Mouse (Mus musculus): ENCODE results near the gene Exoc3l4.

Gene Exoc3l4

DNA sequence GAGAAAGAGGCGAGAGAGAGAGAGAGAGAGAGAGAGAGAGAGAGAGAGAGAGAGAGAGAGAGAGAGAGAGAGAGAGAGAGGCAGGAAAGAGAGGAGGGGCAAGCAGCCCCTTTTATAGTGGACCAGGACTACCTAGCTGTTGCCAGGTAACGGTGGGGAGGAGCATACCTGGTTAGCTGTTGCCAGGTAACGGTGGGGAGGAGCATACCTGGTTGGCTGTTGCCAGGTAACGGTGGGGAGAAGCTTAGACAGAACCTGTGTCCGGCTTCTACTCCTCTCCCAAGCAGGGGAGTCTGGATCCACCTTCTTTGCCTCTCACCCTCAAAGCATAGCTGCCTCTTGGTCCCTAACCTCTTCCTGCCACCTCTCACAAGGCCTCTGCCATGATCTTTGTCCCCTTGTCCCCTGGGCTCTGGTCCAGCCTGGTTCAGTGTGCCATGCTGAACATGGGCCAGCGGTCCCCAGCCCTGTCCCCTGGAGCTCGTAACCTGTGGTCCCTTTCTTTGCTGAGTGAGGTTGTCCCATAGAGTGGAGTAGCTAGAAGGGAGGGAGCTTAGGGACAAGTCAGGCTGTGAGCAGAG is 17.4 kb downstream of the Exoc3l4 start:
- no peak for DNase-seq (ENCODE audit: low read depth)

DNA sequence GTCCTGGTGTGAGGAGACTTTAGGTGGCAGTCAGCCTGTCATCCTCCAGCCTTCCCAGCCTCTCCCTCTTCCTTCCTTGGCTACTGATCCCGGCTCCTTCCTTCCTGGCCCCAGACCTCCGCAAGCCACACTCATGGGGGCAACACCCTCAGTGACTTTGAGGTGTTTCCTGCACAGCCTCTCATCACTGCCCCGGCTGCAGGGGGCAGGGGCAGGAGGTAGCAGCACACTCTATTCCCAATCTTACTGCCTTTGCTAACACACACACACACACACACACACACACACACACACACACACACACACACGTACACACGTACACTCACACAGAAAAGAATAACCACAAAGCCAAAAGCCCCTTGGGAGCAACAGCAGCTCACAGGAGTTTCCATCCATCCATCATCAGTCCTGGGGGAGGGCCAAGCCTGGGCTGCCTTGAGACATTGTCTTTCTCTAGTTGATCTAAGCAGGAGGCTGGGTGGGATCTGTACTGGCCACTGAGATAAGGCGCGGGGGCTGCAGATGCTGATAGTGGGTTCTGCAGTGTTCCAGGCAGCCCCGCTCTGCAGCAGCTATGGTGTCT is 18.0 kb downstream of the Exoc3l4 start:
- no peak for DNase-seq (ENCODE audit: low read depth)

DNA sequence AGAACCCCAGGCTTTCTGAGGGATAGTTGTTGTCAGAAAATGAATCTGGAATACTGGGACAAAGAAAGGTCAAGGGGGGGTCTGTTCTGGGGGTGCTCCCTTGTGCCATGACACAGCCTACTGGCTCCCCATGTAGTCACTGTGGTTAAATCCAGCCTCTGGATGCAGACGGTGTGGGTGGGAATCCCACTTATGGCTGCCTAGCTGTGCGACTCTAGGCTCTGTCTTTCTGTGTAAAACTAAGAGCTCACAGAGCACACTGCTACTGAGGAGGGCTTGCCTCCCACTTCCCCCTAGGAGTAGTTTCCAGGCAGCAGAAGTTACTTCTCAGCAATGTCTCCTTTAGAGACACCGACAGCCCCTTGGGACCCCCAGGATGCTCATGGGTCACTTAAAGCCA is 19.4 kb downstream of the Exoc3l4 start:
- no peak for DNase-seq (ENCODE audit: low read depth)

DNA sequence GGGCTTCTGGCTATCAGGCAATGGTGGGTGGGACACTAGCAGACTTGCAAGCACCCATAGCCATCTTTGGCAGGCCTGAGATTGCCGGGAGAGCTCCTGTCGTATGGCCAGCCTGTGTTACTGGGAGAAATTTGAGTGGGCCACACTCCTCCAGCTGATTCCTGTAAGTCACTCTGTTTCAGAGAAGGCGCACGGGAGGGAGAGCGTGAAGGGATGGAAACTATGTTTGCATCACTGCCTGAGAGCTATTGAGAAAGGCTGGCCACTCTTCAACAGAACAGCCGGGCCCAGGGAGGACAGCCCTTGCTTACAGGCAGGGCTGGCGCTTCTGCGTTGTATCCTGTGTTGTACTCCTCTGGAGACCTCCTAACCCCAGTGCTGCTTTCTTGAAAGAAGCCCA is 19.8 kb downstream of the Exoc3l4 start:
- DNase-seq (ENCODE audit: low read depth): no peak

DNA sequence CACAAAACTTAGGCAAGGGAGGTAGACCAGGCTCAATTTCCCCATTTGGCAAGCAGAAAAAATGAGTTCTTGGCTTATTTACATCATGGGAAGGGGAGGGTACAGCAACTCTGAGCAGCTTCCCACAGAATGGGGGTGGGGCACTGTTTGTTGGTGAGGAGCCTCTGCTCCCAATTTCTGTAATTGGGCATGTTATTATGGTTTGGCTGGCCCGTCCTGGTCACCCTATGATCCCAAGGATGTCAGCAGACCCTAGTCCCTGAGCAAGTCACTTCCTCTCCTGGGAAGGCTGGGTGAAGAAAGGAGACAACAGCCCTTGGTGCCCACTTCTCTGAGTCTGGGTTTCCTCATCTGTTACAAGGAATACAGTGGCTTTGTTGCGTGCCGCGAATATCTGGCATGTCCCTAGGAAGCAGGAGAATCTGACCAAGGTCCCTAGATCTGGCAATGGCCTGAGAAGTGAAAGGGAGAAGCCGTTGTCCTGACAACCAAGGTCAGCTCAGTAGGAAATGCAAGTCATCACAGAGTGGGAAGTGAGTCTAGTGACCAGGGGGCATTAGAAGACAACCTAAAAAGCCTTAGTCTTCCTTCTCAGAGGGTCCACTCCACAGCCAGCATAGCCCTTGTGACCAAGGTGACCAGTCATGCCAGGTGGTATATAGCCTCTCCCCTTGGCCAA is 20.5 kb downstream of the Exoc3l4 start:
- no peak for DNase-seq (ENCODE audit: low read depth)

DNA sequence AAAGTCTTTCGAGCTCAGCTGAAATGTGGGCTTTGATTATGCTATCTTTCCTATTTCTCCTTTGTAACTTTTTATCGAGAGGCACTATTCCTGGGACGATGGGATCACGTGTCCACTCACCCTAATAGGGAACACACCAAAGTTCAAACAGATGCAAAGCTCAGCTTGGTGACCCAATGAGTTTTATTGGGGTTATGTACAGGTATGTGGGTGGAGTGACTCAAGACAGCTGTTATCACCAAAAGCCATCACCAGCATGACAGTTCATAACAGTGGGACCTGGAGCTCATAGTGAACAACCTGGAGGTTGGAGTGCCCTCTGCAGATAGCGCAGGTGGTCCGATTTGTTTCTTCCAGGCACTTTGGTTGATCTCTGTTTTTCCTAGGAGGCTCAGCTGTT is 22.0 kb downstream of the Exoc3l4 start:
- no peak for DNase-seq (ENCODE audit: low read depth)

DNA sequence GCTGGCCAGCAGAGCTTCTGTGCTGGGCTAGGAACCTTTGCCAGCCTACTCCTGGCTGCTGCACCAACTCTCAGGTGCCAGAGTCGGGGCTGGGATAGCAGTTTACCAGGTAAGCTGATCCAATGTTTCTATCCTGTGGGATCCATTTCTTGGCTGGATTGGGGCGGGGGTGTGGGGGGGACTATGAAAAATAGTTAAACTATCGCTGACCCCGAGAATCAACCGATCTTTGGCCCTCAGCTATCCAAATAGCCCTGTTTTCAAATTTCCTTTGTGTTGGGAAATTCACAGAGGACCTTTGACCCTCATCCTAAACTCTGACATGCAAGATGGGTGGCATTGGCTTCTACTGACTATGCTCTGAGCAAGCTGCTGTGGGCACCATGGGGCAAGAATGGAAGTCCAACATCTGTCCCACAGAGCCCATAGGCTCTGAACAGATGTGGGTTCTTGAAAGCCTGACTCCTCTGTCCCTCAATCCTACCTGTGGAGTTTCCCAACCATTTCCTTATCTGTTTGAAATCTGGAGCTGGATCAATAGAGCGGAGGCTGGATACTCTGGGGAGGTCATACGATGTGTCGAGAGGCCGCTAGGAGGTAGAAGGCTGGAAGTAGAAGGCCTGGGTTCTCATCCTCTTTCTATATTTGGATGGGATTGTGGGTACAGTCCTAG is 24.0 kb downstream of the Exoc3l4 start:
- DNase-seq (ENCODE audit: low read depth): no peak

DNA sequence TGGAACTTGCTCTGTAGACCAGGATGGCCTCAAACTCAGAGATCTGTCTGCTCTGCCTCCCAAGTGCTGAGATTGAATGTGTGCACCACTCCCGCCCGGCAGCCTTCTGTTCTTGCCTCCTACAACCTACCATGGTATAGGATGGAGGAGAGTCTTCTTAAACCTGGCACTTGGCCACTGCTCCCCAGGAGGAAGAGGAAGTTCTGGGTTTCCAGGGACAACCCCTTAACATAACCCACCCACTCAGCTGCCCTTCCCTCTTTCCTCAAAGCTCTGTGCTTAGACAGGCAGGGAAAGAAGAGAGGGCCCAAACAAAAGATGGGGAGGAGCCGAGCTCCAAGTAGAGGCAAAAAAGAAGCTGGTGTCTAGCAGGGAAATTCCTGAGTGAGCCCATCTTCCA is 24.7 kb downstream of the Exoc3l4 start:
- no peak for DNase-seq (ENCODE audit: low read depth)

DNA sequence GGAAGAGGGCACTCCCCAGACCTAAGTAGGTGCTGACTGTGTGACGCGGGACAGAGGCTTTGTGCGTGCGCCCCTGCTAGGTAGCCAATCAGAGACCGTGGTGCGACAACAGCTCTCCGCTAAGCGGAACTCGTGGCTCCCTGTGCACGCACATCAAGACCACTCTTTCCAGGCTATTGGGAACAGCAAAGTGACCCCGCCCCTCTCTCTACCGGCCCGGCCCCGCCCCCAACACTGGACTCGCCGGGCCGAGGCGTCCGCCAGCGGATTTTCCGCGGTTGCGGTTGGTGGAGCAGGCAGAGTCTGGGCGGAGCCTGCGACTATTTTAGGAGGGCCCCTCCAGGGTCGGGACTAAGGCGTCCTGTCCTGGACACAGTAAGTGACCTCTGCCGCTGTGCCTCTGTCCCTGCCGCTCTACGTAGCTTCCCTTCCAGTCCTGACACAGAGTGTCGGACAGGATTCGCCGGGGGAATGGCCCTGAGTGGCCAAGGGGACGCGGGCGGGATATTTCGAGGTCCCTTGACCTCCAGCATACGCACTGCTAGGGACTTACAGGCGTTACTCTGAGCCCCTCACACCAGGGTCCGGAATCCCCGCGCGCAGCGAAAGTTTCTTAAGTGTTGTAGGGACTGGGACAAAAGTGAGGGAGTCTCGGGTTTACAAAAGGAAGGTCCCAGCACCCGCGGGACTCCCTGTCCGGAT is 25.6 kb downstream of the Exoc3l4 start, which contains the start of gene Tnfaip2:
TSS of gene Tnfaip2 (plus strand) at position 161 of the 702 bp plus-strand sequence.
- DNase-seq (ENCODE audit: low read depth): peak; percentile 9

DNA sequence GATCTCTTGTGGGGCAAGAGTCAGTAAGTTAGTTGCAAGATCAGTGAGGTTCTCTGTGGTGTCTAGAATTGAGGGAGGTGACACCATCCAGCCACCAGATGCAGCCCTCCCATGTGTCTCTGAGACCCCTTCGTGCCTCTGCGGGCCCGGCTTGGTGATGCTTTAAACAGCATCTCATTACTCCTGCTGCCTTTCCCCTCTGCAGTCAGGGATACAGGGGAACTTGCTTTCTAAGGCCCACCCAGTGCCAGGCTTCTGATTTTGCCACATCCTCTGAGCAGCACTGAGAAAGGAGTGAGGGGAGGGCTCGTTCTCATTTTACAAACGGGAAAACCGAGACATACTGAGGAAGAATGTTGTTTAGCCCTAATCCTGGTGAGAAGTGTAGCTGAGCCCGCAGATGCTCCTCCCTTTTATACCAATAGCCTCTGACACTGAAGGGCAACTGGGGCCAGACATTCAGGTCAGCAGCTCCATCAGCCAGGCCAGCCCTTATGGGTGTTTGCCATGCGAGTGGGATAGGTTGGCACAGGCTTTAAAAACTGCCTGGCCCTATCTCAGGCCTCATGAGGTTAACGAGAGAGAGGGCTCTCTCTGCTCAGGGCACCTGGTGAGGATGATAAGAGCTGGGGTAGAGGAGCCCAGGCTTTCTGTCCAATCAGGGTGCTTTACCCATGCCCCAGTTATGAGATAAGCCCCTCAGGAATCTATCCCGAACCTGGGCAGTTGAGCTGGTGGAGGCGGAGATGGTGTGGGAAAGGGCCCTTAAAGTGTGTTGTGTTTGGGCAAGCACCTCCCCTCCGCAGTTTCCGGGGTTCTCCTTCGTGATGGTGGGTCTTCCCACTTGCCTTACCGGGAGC is 26.4 kb downstream of the Exoc3l4 start:
- no peak for DNase-seq (ENCODE audit: low read depth)

DNA sequence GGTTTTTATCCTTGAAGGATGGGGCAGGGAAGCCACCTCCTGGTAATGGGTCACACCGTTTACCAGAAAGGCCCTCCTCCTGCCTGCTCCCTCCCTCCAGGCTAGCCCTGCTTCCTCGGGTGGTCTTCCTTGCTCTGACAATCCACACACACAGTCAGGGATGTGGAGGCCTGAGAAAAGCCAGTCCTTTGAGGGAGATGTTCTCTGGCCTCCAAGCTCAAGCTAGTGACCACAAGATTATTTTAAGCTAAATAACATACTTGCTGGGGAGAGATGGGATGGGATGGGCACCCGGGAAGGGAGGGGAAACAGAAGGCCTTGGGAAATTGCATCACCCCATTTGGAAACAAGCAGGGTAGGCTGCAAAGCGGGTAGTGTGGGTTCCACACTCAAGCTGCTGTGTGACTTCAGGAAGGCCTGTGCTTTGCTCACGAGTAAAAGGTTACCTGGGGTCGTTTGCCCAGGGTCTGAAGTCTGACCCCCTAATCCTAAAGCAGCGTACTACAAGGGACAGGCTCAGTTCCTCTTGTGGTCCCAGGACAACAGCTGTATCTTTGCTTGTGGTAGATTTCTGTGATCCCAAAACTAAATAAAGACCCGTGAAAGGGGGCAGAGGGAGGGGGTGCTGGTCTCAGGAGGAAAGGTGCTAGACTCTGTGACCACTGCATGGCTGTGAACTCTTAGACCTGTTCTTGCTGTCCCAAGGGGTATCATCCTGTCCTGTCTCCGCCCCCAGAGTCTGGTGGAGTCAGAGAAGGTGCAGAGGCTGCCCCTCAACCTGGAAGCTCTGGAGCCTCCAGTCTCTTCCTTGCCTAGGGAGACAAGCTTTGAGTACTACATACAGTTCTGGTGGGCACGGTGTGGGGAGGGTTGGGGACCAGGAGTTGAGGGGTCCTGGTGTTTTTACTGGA is 27.4 kb downstream of the Exoc3l4 start:
- DNase-seq (ENCODE audit: low read depth): no peak

DNA sequence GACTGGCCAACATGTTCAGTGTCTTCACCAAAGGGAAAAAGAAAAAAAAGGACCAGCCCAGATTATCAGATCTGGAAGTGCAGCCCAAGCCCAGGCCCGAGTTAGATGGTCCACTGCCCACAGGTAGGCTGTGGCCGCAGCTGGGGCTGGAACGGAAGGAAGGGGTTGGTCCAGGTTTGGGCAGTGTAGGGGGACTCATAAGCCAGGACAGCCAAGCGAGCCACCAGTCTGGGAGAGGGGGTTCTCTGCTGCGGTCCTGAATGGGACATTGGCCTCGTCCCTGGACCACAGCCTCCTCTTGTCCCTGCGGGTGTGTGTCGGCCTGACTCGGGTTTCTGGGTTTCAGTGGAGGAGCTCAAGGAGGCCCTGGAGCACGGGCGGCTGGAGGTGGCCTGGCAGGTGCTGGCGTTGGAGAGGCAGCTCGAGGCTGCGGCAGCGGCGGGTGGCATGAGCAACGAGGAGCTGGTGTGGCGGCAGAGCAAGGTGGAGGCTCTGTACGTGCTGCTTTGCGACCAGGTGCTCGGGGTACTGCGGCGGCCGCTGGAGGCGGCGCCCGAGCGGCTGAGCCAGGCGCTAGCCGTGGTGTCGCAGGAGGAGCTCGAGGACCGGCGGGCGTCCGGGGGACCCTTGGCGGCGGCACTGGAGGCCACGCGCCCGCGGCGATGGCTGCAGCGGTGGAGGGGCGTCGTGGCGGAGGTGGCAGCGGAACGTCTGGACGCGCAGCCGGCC is 28.5 kb downstream of the Exoc3l4 start:
- DNase-seq (ENCODE audit: low read depth): no peak

DNA sequence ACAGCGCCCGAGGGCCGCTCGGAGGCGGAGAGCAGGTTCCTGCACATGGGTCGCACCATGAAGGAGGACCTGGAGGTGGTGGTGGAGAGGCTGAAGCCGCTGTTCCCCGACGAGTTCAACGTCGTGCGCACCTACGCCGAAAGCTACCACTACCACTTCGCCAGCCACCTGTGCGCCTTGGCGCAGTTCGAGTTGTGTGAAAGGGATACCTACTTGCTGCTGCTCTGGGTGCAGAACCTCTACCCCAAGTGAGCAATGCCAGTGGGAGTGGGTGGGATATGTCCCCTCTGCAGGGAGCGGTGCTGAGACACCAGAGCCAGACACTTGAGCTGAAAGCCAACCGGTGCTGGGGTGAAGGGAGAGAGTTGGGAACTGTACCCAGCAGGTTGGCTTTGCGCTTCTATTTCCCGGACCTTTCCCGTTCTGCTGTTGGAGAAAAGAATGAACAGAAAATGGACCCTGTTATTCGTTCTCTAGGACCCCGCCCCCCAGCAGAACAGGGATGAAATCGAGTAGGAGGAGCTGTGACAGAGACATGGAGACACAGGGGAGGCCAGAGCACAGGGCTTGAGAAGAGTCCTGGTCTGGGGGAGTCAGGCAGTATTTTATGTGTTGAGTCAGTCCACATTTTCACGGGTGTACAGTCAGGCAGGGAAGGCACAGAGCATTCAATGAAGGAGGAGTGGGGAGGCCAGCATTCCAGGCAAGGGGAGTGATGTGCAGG is 29.2 kb downstream of the Exoc3l4 start:
- DNase-seq (ENCODE audit: low read depth): no peak

DNA sequence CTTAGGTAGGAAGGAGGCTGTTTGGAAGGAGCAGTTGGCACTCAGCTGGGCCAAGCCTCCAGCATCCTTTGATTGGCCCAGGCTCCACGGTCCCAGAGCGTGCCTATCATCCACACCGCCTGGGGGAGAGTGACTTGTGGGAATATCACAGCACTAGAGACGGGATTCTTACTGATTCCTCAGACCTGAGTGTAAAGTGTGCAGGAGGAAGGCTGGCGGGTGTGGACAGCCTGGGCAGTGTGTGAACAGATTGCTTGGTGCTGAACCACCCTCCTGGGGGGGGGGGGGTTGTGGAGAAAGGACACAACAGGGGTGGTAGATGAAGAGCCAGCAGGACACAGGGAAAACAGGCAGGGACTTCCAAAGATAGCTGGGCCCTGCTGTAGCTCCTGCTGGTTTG is 29.9 kb downstream of the Exoc3l4 start:
- no peak for DNase-seq (ENCODE audit: low read depth)

DNA sequence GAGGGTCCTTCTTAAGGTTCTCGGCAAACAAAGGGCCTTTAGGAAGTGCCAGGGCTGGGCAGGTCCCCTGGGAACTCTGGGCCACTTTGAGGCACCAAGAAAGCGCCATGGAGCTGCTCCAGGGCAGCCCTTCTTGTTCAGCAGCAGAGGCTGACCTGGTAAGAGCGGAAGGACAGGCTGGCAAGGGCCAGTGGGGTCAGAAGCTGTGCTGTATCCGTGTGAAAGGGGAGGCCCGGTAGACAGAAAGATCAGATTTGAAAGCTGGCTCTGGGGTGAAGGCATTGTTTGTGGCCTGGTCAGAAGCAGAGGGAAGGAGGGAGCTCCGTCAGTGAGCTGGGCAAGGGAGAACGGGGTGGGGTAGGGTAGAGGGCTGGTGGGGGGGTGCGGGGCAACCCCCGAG is 30.5 kb downstream of the Exoc3l4 start:
- DNase-seq (ENCODE audit: low read depth): no peak

DNA sequence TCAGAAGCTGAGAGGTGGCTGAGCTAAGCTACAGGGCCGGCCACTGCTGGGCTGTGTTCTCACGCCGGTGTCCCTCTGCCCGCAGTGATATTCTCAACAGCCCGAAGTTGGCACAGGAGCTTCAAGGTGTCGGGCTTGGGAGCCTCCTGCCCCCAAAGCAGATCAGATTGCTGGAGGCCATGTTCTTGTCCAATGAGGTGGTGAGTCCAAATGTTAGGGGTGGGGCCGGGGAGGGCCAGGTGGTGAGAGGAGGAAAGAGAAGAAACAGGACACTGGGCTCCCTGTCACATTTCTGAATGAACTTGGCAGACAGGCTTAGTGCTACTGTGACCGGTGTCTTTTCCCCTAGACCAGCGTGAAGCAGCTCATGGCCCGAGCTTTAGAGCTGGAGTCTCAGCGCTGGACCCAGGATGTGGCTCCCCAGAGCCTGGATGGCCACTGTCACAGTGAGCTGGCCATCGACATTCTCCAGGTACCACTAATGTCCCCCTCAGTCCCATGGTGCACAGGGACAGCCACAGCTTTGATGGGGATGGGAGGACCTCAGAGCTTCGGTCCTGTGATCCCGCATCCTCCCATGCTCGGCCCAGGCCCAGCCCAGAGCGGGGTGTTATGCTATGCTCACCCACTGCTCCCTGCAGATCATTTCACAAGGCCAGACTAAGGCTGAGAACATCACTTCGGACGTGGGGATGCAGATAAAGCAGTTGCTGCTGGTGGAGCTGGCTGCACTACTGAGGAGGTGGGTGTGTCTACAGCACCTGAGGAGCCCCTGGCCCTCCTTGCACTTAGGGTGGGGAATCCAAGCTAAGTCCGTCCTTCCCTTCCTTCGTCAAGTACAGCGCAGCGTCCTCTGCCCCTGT is 31.3 kb downstream of the Exoc3l4 start:
- no peak for DNase-seq (ENCODE audit: low read depth)

DNA sequence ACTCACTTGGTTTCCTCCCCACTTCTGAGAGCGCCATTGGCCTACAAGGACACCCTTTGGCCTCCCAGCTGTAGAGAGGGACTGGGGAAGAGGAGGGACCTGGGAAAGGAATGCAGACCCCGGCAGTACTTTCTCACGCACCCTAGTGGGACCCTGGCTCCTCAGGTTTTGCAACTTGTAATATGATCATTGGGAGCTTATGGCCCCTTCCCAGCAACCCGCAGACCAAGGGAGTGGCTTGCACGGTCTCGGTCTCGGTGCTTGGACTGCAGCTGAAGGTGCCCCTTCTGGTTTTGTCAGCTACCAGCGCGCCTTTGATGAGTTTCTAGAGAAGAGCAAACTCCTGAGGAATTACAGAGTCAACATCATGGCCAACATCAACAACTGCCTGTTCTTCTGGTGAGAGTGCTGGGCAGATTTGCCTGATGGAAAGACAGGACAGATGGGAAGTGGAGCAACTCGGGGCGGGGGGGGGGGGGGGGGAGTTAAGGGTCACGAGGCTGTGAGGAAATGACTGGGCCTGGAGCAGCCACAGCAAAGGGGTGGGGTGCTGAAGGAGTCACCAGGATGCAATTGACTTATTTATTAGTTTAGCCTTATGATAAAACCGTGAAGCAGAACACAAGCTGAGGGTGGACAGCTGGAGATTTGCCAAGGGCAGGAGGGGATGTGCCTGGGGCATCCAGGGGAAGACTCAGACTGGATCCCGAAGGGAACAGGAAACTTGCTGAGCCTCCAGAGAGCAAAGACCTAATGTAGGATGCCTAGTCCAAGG is 32.3 kb downstream of the Exoc3l4 start:
- no peak for DNase-seq (ENCODE audit: low read depth)
